Mouse (Mus musculus) splenic B cell, adult 2 months (primary cell): ENCODE results near the gene Hectd4.

Experiments used
- DNase-seq: peaks from one replicate; pipeline ENCODE4 v3.0.0-alpha.2; 2011; ENCODE audit warnings: low read depth, low spot score
- H3K27me3 ChIP-seq: 2 replicates; pipeline ENCODE4 v1.6.1; 2012; ENCODE audit warnings: mild to moderate bottlenecking, low read length, moderate library complexity, mixed read lengths; ENCODE audit not compliant: control insufficient read depth, poor library complexity, insufficient read depth, severe bottlenecking
- H3K36me3 ChIP-seq: 2 replicates; pipeline ENCODE4 v1.6.1; 2012; ENCODE audit warnings: mild to moderate bottlenecking, low read length, moderate library complexity, mixed read lengths; ENCODE audit not compliant: control insufficient read depth, poor library complexity, insufficient read depth, severe bottlenecking

Gene Hectd4

DNA sequence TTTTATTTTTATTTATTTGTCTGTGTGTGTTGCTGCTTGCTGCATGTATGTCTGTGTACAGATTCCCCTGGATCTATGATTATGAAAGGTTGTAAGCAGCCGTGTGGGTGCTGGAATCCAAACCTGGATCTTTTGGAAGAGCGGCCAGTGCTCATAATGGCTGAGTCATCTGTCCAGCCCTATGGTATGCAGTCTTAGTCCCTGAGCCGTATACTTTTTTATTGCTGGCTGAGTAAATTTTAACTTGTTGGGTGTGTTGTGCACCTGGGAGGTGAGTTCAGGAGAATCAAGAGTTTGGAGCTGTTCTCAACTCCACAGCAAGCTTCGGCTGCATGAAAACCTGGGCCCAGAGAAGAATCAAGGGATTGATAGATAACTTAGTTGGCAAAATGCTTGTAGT is 191.0 kb downstream of the Hectd4 start:
- DNase-seq = no peak
- peaks cover 24% of the 10 kb centered on the region; the same call in 1 of the 2 replicates for H3K36me3 ChIP-seq
- H3K27me3 ChIP-seq = no peaks in the 10 kb centered on the region
